Mouse (Mus musculus) ES-E14 (cell line): ENCODE measurements at regions not wholly inside any gene's neighbourhood (a gene's known extent, or its start where the extent isn't known, plus 50 kb on each side); places are given as distances from the start of the nearest gene placed in this dataset.

Source experiments
- CHD2 ChIP-seq: IDR thresholded peaks from 2 replicates; pipeline ENCODE4 v1.6.1; 2014; ENCODE audit warnings: mild to moderate bottlenecking, low read depth, low read length, inconsistent platforms
- MAFK ChIP-seq: IDR thresholded peaks from 2 replicates; pipeline ENCODE4 v1.6.1; 2014; ENCODE audit warnings: mild to moderate bottlenecking, low read depth, low read length, inconsistent platforms; ENCODE audit not compliant: insufficient read depth
- ZC3H11A ChIP-seq: IDR thresholded peaks from 2 replicates; pipeline ENCODE4 v1.6.1; 2012; ENCODE audit warnings: low read depth, mild to moderate bottlenecking, inconsistent platforms, low read length, borderline replicate concordance

DNA sequence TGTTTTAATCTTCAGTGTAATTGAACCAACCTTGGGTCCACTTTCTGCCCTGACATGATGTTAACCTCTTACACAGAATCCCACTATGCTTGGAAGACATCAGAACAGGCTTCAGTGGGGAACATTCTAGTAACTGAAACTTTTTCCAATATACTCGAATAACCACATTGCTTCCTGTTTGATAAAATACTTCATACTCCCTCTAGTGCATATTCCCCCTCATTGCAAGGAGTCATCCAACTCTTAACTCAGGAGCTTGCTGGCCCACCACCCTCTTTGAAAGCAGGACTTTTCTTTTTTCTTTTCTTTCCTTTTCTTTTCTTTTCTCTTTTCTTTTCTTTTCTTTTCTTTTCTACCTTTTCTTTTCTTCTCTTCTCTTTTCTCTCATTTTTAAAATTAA lies 123.6 kb upstream of the Sptlc3 start:
- no peak for TF ChIP-seq MAFK
- TF ChIP-seq ZC3H11A, result no peak
- TF ChIP-seq CHD2, result no peak
